Mouse (Mus musculus) brown adipose tissue, adult 24 weeks (tissue): ENCODE measurements around the gene Kmt5a. TPM values are rescaled to one million over a fixed set of nuclear protein-coding genes. Genes with fewer than 3 reads are reported as not detected.
"Not testable (repeated sequence)": the region's sequence is repeated elsewhere in the genome, so short reads cannot be mapped to it uniquely, and the experiment has no call there.

Source experiments
- H3K27ac ChIP-seq: fragments of 200-500 bp; replicated peaks from 2 replicates; pipeline ENCODE4 v1.5.1; 2012; ENCODE audit warnings: low read depth, mild to moderate bottlenecking, low read length
- H3K4me1 ChIP-seq: fragments of 200-500 bp; 2 replicates; pipeline ENCODE4 v1.6.1; 2012; ENCODE audit warnings: low read length, mixed read lengths; ENCODE audit not compliant: control insufficient read depth, insufficient read depth, insufficient read length
- H3K4me3 ChIP-seq: fragments of 200-500 bp; 2 replicates; pipeline ENCODE4 v1.5.1; 2012; ENCODE audit warnings: low read depth, mild to moderate bottlenecking, low read length, moderate library complexity; ENCODE audit not compliant: insufficient read depth
- polyA plus RNA-seq: library from polyadenylated mRNA; stranded (reverse); fragments of >200 nt; gene quantifications from 2 replicates; pipeline ENCODE4 v1.2.4, GENCODE M21; 2012; ENCODE audit not compliant: missing spikeins, insufficient read depth, insufficient read length

Gene Kmt5a
- polyA plus RNA-seq, 1 experiment, result 139 TPM

- no peak overlapping the region for H3K27ac ChIP-seq
- no peak overlapping the region for H3K4me3 ChIP-seq
- H3K4me1 ChIP-seq, result peaks cover 5% of the 10 kb centered on the region; the same call in 1 of the 2 replicates
Measured at GRCm38 (mm10) chr5:124456762-124457161, 17.0 kb downstream of the Kmt5a start.

GRCm38 (mm10) chr5:124460922-124461321, 21.2 kb downstream of the Kmt5a start:
- H3K4me1 ChIP-seq, H3K27ac ChIP-seq, H3K4me3 ChIP-seq: not testable (repeated sequence)

DNA sequence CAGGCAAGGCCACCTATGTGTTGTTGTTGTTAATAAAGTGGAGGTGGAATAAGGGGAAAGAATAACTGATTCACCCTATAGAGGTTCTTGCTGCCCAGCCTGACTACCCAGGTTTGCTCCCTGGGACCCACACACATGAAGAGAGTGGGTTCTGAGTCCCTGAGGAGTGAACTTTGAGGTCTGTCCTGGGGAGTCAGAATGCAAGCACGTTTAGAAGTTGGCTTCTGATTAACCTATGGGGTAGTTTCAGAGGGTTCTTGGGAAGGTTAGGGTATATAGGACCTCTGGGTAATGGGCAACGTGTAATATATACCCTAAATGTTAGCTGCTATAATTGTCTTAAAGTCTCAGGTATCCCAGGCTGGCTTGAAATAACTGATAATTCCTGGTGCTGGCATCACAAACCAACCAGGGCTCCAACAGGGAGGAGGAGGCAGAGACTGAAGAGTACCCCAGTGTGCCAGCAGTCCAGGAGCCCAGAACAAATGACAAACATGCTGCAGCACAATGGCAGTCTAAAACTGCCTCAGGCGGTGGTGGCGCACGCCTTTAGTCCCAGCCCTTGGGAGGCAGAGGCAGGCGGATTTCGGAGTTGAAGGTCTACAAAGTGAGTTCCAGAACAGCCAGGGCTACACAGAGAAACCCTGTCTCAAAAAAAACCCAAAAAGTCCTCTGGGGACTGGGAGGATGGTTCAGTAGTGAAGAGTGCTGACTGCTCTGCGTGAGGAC, 22.7 kb downstream of the Kmt5a start:
- no peaks in the 10 kb centered on the region for H3K4me1 ChIP-seq
- H3K4me3 ChIP-seq, result no peak overlapping the region
- H3K27ac ChIP-seq, result no peak overlapping the region

DNA sequence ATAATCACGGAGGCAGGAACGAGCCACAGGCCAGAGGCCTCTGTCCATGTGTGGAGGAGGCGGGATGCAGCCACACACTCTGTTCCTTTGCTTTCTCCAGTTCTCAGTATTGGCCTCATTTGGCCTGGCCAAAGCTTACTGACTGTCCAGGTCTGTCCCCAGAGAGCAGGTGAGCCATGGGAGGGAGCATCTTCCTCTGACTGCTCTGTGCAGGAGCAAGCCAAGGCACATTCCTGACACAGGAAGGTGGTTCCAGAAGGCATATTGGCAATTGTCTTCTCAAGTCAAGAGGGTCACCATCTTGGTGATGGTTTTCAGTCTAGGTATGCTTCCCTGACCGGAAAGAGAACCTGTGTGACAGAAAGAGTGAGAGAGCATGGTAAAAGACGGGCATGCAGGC, 23.7 kb downstream of the Kmt5a start:
- Histone ChIP-seq H3K4me1 (no peaks in the 10 kb centered on the region), H3K4me3 (no peak overlapping the region)

GRCm38 (mm10) chr5:124464905-124465304, 25.2 kb downstream of the Kmt5a start:
- peak overlapping the region; percentile 63 for H3K27ac ChIP-seq
- H3K4me3 ChIP-seq, result no peak overlapping the region
- no peaks in the 10 kb centered on the region for H3K4me1 ChIP-seq

More for the DNA sequence above, 23.7 kb downstream of the Kmt5a start:
- H3K27ac ChIP-seq, result no peak overlapping the region

- H3K4me3 ChIP-seq, result no peak overlapping the region
- peak overlapping the region; percentile 54 for H3K27ac ChIP-seq
- peaks cover 3% of the 10 kb centered on the region; the same call in 1 of the 2 replicates for H3K4me1 ChIP-seq
Measured at GRCm38 (mm10) chr5:124467766-124468165, 28.0 kb downstream of the Kmt5a start.

DNA sequence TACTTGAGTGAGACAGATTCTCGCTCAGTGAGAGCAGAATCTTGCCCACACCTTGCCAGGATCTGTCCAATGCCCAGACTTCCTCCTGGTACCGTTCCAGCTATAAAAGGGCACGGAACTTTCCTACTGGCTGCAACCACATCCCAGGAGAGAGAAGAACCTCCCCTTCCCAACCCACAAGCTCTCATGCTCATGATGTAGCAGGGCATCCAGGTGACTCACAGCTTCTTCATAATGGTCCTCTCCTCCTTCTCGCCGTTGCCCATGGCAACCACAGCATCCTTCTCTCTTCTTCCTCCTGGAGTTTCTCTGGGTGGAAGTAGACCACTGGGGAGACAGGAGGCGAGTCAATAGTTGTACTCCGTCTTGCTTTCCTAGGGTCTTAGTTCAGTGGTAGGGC, 28.6 kb downstream of the Kmt5a start:
- Histone ChIP-seq H3K27ac (no peak overlapping the region), H3K4me3 (no peak overlapping the region), H3K4me1 (peaks cover 3% of the 10 kb centered on the region; the same call in 1 of the 2 replicates)

GRCm38 (mm10) chr5:124469486-124469885, 29.8 kb downstream of the Kmt5a start:
- no peak overlapping the region for H3K4me3 ChIP-seq
- peaks cover 3% of the 10 kb centered on the region; the same call in 1 of the 2 replicates for H3K4me1 ChIP-seq
- no peak overlapping the region for H3K27ac ChIP-seq

GRCm38 (mm10) chr5:124470591-124471171, 31.0 kb downstream of the Kmt5a start:
- Histone ChIP-seq H3K4me3 (no peak overlapping the region), H3K4me1 (peaks cover 5% of the 10 kb centered on the region), H3K27ac (no peak overlapping the region)

- Histone ChIP-seq H3K4me1 (peaks cover 3% of the 10 kb centered on the region; the same call in 1 of the 2 replicates), H3K27ac (peak overlapping the region; percentile 42), H3K4me3 (no peak overlapping the region)
Measured at GRCm38 (mm10) chr5:124478873-124479204, 39.1 kb downstream of the Kmt5a start.

GRCm38 (mm10) chr5:124480119-124480518, 40.4 kb downstream of the Kmt5a start:
- Histone ChIP-seq H3K4me1 (peaks cover 3% of the 10 kb centered on the region; the same call in 1 of the 2 replicates), H3K4me3 (no peak overlapping the region), H3K27ac (peak overlapping the region; percentile 55)

GRCm38 (mm10) chr5:124481714-124482113, 42.0 kb downstream of the Kmt5a start:
- no peaks in the 10 kb centered on the region; the same call in 1 of the 2 replicates for H3K4me1 ChIP-seq
- H3K4me3 ChIP-seq, result no peak overlapping the region
- H3K27ac ChIP-seq, result no peak overlapping the region

GRCm38 (mm10) chr5:124482436-124482965, 42.8 kb downstream of the Kmt5a start:
- no peaks in the 10 kb centered on the region for H3K4me1 ChIP-seq
- peak overlapping the region; percentile 92 for H3K27ac ChIP-seq
- peak overlapping the region; percentile 76 for H3K4me3 ChIP-seq

DNA sequence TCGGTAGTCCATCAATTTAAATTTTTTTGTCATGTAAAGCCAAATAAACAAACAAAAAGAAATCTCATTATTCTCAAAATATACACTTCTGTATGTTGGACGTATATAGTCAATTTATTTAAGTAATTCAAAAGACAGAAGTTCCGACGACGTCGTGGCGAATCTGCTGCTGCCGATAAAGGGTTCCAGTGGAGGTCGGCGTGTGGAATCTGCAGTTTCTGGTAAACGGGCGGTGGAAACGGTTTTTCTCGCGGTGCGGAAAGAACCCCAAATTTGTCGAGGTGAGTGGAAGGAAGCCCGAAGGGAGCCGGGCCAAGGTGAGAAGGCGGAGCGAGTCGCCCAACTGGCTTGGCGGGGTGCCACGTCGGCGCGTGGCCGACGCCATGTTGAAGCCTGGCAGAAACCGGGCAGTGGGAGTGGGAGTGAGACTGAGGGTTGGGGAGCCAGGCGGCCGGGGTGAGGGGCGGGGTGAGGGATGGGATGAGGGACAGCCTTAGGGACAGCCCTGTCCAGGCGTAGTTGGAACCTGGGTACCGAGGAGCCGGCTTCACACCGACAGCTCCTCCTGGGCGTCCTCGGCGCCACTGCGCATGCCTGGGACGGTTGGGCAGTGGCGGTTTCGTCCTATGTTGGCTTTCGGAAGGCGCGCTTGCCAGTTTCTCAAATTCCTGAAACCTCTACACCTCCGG, 43.4 kb downstream of the Kmt5a start, which contains the start of gene Snrnp35:
TSS of gene Snrnp35 (plus strand) at position 169 of the 689 bp plus-strand sequence.
- peak within 1 kb of the TSS; percentile 92 for H3K27ac ChIP-seq
- no peaks in the 10 kb centered on the region for H3K4me1 ChIP-seq
- peak within 1 kb of the TSS; percentile 76 for H3K4me3 ChIP-seq
